Mouse (Mus musculus) thymus, postnatal 10 days (tissue): ENCODE measurements around the gene Dido1.
A peak's percentile ranks its signal among the peaks of the same experiment; 100 is the strongest.
"Not testable (repeated sequence)": the region's sequence is repeated elsewhere in the genome, so short reads cannot be mapped to it uniquely, and the experiment has no call there.

ENCODE experiments used
- DNase-seq, 2 experiments: peaks; one replicate each; pipeline ENCODE4 v3.0.0; 2021; ENCODE audit warnings: low spot score in 2 of 2

Gene Dido1

GRCm38 (mm10) chr2:180724585-180725413 is 15.0 kb upstream of the Dido1 start, which contains the start of gene Slc17a9:
Slc17a9 (plus strand) TSS chr2:180725263.
- DNase-seq: peak in 1 of 2 experiments; percentile 18

GRCm38 (mm10) chr2:180723865-180724264 is 14.1 kb upstream of the Dido1 start:
- DNase-seq: no peak

GRCm38 (mm10) chr2:180722748-180723147 is 12.9 kb upstream of the Dido1 start:
- not testable (repeated sequence) for DNase-seq

GRCm38 (mm10) chr2:180712037-180712689 is 2.4 kb upstream of the Dido1 start:
- no peak for DNase-seq

GRCm38 (mm10) chr2:180711527-180711926 is 1.7 kb upstream of the Dido1 start:
- DNase-seq: no peak

- no peak for DNase-seq
Observed at GRCm38 (mm10) chr2:180710276-180711155, 717 bp upstream of the Dido1 start.

- DNase-seq: peak in 1 of 2 experiments; percentile 18
Observed at GRCm38 (mm10) chr2:180709023-180709922, 526 bp downstream of the Dido1 start.

GRCm38 (mm10) chr2:180705975-180706374 is 3.8 kb downstream of the Dido1 start:
- DNase-seq: no peak

GRCm38 (mm10) chr2:180705066-180705465 is 4.7 kb downstream of the Dido1 start:
- no peak for DNase-seq

- DNase-seq: no peak
Observed at GRCm38 (mm10) chr2:180704591-180704990, 5.2 kb downstream of the Dido1 start.

GRCm38 (mm10) chr2:180703645-180704359 is 6.0 kb downstream of the Dido1 start:
- DNase-seq: no peak

- no peak for DNase-seq
Observed at GRCm38 (mm10) chr2:180703175-180703574, 6.6 kb downstream of the Dido1 start.

- DNase-seq: no peak
Observed at GRCm38 (mm10) chr2:180702701-180703149, 7.1 kb downstream of the Dido1 start.

GRCm38 (mm10) chr2:180701767-180702621 is 7.8 kb downstream of the Dido1 start:
- peak; percentile 87 to 93 for DNase-seq

- no peak for DNase-seq
Observed at GRCm38 (mm10) chr2:180701053-180701766, 8.6 kb downstream of the Dido1 start.

- no peak for DNase-seq
Observed at GRCm38 (mm10) chr2:180700457-180700856, 9.3 kb downstream of the Dido1 start.

GRCm38 (mm10) chr2:180695176-180695575 is 14.6 kb downstream of the Dido1 start:
- no peak for DNase-seq

GRCm38 (mm10) chr2:180692630-180693029 is 17.2 kb downstream of the Dido1 start:
- no peak for DNase-seq

- DNase-seq: no peak
Observed at GRCm38 (mm10) chr2:180689841-180690240, 20.0 kb downstream of the Dido1 start.
